Mouse (Mus musculus) c-Kit-positive CD71-positive TER-119-negative erythroid progenitor cells, embryonic 14.5 days (primary cell): Measurements from ENCODE around the gene Padi1.

Experiments used
- DNase-seq: peaks from one replicate; pipeline ENCODE4 v3.0.0-alpha.2; 2013; ENCODE audit warnings: low read depth

Padi1 gene

DNA sequence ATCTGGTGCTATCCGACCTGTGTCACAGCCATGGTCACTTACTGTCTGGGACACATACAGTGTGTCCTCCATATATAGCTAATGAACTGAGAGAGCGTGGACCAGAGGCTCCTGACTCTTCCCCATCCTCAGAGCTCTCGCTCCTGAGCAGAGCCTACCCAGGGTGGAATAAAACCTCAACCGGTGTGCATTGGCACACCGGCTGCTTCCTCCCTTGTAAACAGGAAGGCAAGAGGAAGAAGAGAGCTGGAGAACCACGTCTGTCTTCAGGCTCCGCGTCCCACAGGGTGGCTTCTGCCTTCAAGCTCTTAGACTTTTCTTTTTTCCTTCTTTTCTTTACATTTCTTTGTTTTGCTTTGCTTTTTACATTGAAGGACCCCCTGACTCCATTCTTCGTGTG is 62.8 kb downstream of the Padi1 start:
- no peak for DNase-seq

DNA sequence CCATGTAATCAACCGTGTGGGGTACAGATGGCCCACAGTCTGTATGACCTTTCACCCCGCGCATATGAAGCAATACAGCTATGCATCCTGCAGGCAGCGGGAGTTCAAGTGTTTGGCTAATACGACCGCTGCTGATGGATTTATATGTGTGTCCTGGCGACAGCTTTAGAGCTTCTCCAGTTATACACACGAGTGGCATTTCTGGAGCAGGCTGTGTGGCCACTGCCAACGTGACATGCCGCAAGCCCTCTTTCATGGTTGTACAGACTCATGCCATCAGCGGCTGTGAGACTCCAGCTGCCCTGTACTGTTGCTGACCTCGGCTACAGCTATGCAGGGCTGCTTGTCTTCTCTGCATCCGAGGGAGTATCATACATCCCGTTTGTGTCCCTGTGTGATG is 65.1 kb downstream of the Padi1 start:
- DNase-seq = no peak

DNA sequence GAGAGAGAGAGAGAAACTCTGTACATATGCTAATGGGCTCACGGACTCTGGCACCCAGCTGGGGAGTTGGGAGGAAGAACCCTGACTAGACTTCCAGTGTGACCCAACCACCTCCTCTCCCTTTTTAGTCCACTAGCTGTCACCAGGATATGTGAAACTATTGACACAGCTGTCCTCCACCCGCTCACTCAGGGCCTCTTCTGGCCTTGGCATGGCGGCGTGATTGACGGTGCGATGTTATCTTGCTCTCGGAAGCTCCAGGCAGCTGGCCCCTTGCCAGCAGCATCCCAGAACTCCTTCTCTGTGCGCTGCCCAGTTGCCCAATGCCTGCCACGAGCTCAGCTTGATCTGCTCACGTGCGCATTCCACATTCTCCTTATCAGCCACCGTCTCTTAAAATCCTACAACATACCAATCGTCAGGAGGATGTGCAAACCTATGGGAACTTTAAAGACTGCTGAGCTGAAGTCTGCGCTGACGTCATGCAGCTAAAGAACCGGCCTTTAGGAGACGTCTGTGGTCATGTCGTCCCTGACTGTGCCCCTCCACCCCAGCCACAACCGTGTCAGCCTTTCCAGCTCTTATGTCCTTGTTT is 65.7 kb downstream of the Padi1 start:
- DNase-seq = no peak

DNA sequence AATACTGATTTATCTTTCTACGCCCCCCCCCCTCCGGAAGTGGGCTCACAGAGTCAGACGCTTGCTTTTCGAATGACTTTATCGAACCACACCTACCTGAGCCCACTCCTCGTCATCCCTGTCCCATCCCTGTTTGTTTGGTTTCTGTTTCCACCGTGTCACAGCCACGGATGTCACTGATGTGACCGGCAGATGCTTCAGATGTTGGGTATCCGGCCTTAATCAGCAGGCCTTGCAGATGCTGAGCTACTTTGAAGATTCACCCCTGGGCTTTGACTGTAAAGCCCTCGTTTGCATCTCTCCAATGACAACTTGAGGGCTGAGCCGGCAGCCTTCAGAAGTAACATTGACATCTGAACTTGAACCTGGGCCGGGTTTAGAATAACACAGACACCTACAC is 69.0 kb downstream of the Padi1 start:
- no peak for DNase-seq

DNA sequence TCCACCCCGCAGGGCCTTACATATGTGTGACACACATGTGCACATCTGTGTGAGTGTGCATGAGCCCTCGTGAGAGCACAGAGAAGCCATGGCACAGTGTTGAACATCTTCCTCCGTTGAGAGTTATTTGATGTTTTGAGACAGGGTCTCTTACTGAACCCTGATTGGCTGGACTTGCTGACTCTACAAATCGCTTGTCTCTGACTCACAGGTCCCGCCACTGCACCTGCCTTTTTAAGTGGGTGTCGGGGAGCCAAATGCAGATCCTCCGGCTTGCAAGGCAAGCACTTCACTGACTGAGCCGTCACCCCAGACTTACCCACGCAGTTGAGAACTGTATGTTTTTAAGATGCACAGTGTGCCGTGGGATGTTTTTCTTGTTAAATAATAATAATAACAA is 69.7 kb downstream of the Padi1 start:
- no peak for DNase-seq

DNA sequence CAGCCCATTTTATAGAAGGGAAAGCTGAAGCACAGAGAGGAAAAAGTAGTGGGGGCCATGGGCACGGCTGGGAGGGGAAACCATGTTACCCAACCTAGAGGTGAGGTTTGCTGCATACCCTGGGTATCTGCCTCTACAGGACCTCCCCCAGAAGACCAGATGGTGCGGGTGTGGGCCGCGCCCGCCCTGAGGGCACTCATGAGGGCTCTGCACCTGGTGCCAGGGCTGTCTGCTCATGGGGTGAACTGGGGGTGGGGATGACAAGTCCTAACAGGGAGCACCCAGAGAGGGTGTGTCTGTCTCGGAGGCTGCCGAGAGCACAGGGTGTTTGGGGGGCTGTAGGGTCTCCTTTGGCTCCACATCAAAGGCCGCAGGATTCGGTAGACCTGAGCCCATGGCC is 70.7 kb downstream of the Padi1 start:
- DNase-seq = no peak

DNA sequence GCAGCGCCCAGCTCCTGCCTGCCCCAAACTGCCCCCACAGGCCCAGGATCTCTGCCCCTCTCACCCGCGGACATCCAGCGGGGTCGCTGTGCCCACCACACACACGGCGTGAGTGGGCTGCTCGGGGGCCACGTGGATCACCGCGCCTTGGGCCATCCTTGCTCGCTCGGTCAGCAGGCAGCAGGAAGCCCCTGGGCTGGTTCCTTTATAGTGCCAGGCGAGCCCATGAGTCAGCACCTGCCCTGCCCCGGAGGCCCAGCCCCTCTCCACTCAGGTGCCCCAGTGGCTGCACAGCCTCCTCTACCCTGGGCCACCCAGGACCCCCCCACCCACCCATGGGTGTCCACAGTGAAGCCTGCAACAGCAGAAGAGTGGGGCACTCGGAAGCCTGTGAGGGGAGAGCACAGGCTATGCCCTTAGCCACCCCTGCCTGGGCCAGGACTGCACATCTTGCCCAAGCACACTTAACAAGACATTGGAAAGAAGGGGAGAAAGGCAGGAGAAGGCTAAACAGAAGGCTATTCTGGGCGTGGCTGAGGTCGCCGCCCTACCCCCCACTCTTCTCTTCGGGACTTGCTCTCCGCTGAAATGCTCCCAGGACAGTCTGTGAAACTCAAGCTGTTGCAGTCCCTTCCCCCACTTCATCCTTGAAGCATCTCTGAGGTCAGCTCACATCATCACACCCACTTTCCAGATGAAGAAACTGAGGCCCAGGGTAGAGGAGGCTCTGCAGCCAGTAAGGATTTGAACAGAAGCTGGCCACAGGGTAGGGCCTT is 71.4 kb downstream of the Padi1 start, which contains the start of gene Padi4:
Gene Padi4, minus strand, starts transcription at position 212 of the 776 bp plus-strand sequence.
- DNase-seq = no peak

DNA sequence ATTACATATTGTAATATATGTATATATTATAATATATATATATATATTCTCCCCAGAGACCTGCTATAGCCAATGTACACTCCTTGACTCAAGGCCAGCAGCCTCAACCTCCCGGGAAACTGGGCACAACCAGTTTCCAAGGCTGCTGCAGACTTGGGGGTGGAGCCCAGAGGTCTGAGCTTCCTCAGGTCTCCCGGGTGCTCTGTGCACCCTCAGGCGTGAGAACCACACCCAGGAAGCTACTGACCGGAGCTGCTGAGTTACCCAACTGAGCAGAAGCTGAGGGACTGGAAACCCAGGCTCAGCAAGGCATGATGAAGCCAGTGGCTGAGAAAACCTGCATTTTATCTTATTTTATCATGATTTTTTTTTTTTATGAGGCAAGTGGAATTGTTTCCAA is 74.5 kb downstream of the Padi1 start:
- DNase-seq = no peak

DNA sequence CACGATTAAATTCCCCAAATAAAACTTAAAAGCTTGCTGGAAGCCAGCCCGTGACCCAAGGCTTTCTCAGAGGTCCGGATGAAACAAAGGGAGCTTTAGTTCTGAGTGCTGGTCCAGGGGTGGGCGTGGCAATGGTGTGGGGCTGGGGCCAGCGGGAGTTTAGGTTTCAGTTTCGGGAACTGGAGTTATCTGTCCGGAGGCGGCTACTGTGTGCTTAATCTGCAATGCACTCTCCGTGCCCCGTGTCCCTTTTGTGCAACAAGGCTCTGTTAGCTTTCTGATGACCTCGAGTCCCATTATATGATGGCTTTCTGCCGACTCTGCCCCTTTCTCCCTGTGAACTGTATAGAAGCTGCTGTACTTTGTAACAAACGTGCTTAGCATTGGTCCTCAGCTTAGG is 75.1 kb downstream of the Padi1 start:
- DNase-seq = no peak

DNA sequence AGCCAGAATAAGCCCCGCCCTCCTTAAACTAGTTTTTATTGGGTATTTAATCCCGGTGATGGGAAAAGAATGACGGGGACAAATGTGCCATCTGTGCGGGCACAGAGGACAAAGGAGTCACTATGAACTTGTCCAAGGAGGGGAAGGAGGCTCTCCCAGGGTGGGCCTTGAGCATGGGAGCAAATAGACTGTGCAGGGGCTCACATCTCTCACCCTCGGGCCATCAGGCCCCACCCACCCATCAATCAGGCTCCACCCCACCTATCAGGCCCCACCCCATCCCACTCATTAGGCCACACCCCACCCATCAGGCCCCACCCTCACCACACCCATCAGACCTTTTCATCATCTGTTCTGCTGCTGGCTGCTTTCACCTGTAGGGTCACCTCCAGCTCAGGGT is 76.6 kb downstream of the Padi1 start:
- DNase-seq = no peak

DNA sequence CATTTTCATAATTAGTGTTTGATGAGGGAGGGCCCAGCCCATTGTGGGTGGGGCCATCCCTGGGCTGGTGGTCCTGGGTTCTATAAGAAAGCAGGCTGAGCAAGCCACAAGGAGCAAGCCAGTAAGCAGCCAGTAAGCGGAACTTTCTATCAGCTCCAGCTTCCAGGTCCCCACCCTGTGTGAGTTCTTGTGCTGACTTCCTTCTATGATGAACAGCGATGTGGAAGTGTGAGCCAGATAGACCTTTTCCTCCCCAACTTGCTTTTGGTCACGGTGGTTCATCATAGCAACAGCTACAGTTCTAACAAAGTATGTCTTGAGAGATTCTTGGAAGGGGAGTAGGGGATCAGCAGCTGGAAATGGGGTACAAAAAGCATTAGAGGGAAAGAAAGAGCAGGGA is 79.6 kb downstream of the Padi1 start:
- DNase-seq = no peak

DNA sequence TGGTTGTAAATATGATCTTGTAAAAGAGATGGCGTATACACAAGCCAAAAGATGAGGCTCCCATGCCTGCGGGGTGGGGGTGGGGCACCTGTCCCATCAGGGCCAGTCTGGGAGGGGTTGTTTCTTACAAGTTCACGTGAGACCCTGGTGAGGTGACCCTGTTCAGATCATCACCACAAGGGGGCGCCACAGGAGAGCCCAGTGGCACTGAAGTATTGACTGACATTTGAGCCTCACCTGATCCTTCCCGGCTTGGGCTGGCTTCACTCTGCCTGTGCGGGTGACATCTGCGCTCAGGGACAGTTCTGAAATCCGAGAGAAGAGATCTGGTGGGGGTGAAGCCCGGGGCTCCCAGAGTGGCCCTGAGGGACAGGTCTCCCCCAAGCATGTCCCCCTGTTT is 82.4 kb downstream of the Padi1 start:
- DNase-seq = peak; percentile 35
